Mouse (Mus musculus) spleen, postnatal 4 days (tissue): ENCODE results near the gene Coq4.

ENCODE experiments used
- DNase-seq, 2 experiments: peaks; one replicate each; pipeline ENCODE4 v3.0.0; 2022; ENCODE audit warnings: low spot score in 2 of 2

Gene Coq4

DNA sequence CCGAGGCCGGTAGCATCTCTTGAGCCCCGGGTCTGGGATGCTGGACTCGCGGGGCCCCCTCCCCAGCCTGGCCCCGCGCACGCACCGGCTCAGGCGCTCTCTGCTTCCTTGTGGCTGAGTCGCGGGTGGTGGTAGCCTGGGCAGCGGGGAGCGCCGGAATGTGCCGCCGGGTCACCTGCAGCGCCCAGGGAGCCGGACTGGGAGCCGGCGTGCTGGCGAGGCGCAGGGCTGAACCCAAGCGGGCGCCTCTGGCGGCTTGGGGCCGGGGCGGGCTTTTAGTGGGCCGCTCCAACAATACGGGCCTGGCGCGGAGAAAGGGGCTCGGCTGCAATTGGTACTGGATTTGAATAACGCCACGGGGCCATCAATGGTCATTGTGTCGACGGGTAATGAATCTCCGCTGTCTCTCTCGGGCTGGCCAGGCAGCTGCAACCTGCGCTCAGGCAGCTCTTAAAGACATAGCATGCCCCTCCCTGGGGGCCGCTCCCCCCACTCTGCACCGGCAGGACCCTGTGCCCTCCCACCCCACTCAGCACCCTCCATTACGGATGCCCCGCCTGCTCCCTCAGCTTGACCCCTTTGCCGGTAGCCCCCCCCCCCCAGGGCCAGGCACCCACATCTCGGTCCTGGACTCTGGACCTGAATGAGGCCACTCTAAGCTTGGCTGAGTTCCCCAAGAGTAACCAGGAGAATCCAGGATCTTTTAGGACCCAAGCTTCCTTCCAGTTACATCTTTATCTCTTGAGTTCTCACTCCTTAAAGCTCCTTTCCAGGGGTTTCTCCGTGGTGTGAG lies 59.0 kb downstream of the Coq4 start:
- no peak for DNase-seq

DNA sequence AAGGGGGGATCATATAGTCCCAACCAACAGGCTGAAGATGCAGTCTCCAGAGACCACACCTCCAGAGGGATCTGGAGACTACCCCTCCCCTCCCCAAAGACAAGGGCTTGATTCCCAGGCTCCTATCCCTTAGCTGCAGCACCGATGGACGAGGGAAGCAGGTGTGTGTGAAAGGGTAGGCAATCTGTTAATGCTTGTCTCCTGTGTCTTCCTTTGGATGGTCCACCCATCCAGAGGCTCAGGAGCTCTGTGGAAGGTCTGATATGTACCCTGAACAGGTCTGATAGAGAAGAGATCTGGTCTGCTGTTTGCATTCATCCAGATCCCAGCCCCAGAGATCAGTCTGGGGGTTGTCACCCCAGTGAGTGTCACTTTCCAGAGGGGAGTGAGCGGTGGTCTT lies 59.6 kb downstream of the Coq4 start:
- no peak for DNase-seq
